Mouse (Mus musculus): ENCODE results near the gene Scel.

GRCm38 (mm10) chr14:103479446-103479845 is 33.7 kb upstream of the Scel start:
- no peak for TF ChIP-seq CTCF (IDR thresholded peaks at IDR 0.05; ENCODE audit: low read depth, low read length)
- TF ChIP-seq POLR2A (IDR thresholded peaks at IDR 0.05; ENCODE audit: borderline replicate concordance, low read depth, low read length): no peak
